Mouse (Mus musculus) hindlimb bud, embryonic 11.5 days (tissue): ENCODE measurements at regions not wholly inside any gene's neighbourhood (a gene's known extent, or its start where the extent isn't known, plus 50 kb on each side); places are given as distances from the start of the nearest gene placed in this dataset.

Experiments used
- DNase-seq: peaks from one replicate; pipeline ENCODE4 v3.0.0-alpha.2; 2012; ENCODE audit warnings: low read depth, low spot score; ENCODE audit errors: extremely low spot score

DNA sequence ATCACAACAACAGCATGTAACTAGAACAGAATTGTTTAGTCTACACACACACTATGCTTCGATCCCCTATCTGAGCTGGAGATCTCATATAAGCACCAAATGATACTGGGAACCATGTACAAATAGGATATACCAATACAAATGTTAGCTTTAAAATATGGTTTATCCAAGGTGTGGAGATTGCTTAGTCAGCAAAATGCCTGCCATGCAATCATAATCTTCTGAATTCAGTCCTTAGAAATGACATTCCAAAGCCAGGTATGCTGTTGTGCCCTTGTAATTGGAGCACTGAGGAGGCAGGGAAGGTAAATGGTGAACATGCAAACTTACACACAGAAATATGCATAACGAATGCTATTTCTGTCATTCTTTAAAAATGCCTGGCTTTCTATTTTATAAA, 54.0 kb upstream of the Thsd7b start:
- DNase-seq, result no peak

DNA sequence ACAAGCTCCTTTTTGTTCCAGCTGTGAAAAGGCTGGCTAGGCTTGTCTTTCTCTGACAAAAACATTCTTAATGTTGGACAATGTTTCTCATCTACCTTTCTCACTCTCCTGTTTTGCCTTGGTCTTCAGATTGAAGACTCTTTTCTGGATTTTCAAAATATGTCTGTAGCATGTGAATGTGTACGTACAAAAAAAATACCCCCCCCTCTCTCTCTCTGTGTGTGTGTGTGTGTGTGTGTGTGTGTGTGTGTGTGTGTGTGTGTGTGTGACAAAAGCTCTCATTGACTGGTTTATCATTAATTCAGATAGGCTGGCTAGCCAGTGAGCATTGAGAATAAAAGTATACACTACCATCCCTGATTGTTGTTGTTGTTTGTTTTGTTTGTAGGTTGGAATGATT, 64.3 kb upstream of the Thsd7b start:
- no peak for DNase-seq

DNA sequence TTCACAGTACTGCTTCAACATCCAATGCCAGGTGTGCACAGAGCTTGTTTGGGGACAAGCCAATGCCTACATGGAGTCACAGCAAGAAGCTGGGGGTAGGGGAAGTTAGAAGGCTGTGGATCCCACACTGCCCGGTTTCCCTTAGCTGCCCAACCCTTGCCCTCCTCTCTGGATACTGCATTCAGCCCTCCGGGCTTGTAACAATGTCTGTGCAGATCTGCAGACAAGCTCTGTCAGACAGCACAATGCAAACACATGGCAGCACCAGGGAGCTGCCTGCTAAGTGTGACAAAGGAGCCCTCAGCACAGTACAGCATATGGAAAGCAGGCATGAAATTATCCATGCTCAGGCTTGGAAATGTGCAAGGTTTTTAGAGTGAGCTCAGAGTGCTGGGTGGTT, 64.7 kb upstream of the Thsd7b start:
- DNase-seq, result no peak

DNA sequence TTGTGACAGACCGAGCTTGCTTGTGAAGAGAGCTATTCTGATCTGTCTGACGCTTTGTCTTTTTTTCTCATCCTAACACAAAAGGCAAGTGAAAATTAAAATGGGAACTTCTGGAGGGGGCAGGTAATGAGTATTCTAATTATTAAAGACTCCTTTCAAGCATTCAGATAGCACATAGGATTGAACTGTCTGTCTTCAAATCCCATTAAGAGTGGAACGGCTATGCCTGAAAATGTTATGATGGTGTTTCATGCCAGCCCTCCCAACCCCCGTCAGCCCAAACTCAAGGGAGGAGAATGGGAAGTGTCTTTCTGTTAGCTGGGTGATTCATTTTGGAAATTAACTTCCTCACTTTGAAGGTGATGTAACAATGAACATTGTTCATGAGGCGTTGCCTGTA, 65.4 kb upstream of the Thsd7b start:
- DNase-seq, result no peak

DNA sequence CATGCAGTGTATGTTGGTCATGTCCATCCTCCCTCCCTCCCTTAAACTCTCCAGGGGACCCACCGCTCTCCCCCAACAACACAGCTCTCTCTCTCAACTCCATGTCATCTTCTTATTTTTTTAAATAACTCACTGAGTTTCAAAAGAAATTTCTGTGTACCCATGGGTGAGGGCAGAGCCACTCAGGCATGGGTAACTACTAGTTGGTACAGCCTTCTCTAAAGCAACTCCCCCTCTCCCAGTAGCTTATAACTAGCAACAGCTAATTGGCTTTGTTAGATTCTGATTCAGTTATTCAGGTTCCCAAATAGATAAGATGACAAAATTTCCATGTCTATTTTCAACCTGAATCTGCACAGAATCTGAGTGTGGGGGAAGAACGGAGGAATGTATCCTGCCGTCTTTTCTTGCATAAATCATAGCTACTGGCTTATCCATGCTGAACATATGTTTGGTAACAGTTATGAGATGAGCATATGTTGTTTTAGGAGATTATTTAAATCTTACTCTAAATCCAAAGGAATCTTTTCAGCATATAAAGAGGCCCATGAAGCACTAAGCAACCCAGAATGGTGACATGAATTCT, 92.8 kb upstream of the Thsd7b start:
- DNase-seq, result no peak

DNA sequence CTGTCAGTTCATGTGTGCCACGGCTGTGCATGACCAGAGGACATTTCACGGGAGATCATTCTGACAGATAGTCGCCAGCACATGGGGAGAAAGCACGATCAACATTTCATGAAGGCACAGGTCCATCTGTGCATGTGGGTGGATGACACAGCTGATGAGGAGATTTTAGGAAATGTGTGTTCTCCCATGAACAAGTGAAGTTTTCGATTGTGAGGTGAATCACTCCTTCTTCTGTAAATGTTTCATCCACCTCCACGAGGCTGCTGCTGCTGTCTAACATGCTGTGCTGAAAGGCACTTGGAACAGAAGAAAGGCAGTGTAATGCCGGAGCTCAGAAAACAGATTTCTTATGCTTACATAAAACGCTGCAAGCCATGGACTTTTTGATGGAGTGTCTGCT, 103.2 kb upstream of the Thsd7b start:
- DNase-seq, result no peak

DNA sequence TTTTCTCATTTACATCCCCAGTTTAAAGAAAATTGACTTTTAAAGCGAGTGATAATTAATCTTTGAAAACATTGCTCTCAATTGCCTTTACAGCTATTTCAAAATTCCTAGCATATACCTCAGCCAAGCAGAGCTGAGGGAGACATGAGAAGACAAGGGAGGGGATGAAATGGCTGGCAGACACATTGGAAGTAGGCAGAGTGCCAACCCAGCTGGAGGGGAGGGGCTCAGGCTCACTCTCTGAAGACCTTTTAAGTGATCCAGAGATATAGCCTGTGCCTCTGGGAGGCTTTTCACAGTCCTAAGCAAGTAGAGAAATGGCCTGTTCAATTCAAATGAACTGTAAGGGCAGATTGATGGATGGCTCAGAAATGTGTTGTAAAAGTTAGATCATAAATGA, 122.5 kb upstream of the Thsd7b start:
- no peak for DNase-seq

DNA sequence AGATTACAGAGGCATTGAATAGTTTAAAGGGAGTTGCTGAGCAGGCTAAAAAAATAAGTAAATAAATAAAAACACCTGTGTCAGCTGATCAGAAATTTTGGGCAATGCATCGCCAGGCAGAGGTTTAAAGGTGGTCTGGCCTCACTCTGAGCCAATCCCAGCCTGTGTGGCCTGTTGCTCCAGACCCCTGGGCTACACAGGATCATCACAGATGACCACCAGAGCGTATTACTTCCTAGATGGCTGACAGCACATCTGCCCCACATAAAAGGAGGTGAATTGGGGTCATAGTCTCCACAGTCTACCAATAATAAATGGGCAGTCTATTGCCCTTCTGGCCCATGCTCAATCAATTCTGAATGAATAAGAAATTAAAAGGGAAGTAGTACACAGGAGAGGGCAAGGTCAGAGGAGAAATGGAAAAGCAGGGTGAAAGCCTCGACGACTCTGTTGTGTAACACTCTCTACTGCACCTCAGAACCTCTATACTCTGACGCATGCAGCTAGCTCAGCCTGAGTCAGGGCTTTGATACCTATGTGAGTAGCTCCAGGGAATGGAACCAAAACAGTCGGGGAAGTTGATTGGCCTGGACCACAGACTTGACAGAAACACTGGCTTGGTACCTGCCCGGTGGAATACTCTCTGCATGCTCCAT, 124.2 kb upstream of the Thsd7b start:
- DNase-seq, result no peak

DNA sequence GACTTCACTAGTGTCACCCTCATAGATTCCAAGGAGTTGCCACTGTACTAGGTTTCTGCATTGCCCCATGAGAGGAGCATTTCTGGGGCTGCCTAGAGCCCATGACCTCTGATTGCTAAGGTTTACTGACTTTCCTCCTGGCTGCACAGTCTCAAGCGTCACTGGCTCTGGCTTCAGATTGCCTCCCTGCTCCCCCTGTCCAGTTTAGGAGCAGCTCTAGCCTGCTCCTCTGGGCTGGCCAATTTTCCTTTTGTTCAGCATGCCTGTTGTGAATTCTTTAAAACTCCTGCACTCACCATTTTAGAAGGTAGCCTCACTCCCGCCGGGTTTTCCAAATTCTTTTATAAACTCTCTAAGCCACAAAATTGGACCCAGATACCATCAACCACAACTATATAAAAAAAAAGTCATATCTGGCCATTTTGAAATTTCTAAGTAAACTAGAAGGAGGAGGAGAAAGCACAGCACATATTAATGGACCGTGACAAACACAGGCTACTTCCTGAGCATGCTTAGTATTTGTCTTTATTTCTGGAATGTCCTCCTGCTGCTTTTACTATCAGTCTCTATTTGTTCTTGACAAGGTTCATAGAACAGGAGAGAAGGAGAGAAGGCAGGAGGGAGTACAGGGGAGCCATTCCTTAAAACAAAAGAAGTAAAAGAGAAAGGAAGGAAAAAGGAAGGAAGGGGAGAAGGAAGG, 126.6 kb upstream of the Thsd7b start:
- no peak for DNase-seq

DNA sequence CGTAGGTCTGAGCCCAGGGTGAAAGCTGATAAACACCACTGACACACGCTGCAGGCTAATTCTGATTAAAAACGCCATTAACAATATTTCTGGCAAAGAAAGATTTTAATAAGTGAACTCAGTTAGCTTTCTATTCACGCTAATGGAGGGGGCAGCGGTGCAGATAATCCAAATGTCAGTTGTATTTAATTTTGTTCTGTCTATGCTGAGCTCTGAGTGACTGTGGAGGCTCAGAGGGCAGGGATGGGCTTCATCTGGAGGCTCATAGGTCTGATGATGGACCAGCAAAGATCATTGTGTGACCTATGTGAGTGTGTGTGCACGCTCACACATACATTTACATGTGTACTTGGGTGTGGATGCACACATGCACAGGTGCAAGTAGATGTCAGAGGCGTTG, 134.3 kb upstream of the Thsd7b start:
- no peak for DNase-seq

DNA sequence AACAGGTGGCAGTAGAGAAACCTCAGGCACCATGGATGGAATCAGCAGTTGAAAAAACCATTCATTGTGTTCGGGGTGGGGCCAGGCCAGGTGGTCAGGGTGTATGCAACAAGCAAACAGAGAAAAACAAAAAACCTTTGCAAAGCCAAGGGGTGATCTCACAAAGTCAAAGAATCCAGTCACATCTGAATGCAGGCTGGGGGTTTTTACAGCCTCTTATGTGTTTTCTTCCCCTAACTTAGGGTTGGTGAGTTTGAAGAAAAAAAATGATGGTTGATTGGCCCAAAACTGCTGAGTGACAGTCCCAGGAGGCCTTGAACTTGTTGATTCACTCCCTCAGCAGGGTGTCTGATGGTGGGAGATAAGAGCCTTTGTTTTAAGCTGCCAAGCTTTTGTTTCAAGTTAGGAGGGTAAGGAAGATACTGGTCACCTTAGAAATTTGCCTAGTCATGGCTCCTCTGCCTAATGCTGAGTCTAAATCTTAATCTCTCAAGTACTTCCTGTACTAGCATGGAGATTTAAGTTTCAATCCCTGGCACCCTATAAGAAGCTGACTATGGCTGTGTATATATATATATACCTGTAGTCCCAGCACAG, 166.0 kb upstream of the Thsd7b start:
- DNase-seq, result no peak

DNA sequence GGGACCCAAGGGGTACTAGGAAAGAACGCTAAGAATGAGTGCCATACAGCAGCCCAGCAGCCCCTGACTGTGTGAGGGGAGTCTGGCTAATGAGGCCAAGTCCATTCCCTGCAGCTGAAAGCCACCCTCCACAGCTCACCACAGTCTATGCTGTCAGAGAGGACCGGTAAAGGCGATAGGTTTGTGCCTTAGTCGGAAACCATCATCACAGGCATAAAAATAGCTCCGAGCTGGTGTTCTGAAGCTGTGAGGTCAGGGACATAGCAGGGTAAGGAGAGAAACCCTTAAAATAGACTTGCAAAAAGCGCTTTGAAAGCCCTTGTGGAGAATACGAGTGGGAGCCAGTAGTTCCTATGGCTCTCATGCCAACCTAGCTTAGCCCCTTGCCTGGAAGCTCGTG, 172.1 kb upstream of the Thsd7b start:
- DNase-seq, result no peak

DNA sequence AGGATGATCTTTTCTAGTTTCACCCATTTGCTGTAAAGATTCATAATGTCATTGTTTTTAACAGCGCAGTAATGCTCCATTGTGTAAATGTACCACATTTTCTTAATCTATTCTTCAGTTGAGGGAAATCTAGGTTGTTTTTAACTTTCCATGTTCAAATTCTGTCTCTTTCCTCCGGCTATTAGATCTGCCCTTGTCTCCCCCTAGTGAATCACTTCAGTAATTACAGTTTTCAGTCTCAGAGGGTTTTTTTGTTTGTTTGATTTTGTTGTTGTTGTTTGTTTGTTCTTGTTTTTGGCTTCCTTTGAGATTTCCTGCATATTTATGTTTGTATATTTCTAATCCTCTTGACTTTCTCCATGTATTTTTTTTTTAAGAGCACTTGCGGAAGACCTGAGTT, 194.8 kb upstream of the Thsd7b start:
- DNase-seq, result no peak

DNA sequence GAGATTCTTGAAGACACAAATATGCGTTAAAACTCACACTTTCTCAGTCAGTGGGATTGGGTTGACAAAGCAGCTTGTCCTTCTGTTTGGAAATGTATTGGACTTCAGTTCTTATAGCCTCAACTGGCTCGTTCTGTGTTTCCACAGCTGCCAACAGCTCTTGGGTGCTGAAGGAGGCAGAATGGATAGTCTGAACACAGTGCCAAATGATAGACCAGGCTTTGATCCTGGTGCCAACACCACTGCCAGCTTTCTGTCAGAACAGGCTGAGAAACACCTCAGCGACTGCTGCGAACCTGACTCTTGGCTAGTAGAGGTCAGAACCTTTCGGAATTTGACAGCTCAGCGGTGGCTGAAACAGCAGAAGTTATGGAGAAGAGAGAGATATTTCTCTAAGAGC, 215.9 kb upstream of the Thsd7b start:
- no peak for DNase-seq

DNA sequence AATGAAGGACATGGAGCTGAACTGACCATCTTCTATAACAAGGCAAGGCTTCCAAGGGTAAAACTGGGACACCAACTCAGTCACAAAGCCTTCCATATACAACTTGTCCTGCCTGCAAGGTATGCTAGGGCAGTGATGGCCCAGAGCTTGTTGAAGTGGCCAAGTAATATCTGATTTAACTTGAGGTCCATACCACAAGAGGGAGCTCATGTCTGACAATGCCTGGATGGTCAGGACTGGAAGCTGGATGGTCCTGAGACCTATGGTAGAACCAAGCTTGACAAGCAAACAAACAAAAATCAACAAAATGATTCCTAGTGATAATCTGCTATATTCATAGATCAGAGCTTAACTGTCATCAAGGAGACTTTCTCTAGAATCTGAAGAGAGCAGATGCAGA, 217.8 kb upstream of the Thsd7b start:
- DNase-seq, result no peak

DNA sequence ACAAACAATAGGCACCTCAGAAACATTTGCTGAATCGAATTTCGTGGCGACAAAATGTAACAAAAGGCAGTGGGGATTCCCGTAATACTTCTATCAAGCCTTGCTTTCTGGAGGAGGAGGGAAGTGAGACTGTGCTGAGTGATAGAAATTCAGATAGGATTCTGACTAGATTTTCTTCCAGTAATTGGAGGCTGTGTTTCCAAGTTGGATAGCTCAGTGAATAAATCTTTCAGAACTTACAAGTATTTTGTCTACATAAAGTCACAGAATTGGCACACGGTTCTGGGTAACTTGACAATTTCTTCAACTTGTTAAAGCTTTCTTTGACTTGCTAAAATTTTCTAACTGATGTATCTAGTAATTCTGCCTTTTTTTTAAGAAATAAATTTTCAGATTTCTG, 239.4 kb upstream of the Thsd7b start:
- no peak for DNase-seq

DNA sequence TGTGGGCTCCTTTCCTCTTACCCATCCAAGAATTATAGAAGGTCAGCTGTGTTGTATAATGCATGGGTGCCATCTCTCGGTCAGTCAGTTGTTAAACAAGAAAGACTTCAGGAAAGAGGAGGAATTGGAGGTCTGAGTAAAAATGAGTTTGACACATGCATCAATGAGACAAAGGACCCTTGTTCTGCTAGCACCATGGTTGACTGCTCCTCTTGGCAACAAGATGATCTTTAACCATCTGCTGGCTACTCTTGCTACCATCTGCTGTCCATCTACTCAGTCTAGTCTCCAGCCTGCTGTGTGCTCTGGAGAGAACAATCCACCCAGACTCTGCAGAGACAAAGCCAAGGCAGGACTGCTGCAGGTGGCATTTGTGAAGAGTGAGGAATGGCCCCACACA, 267.2 kb upstream of the Thsd7b start:
- no peak for DNase-seq

DNA sequence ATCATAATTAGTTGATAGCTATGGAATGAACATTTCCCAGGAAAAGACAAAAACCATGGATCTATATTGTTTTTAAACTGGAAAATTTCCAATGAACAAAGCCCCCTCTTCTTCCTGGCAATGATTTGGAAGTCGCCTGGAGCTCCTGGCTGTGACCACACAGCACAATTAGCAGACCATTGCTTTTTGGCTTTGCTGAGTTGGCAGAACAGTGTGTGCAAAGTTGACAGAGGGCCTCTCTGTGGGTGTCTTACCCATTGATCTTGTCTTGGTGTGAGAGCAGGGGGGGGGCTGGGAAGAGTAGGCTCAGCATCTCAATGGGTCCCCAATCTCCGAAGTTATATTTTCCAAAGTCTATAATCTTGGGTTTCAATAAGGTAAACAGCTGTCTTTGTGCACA, 270.8 kb upstream of the Thsd7b start:
- DNase-seq, result no peak

DNA sequence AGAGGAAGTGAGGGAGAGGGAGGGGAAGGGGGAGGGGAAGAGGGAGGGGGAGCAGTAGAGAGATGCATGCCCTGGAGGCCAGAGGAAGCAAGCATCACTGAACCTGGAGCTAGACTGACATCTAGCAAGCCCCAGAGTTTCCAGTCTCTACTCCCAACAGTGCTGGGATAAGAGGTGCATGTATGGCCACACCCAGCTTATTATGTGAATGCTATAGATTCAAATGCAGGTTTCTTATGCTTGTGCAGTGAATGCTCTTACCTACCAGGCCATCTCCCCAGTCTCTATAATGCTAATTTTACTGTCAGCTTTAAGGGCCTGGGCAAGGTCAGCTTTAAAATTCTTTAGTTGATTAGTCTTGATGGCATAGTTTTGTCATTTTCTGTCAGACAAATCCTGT, 271.3 kb upstream of the Thsd7b start:
- no peak for DNase-seq

DNA sequence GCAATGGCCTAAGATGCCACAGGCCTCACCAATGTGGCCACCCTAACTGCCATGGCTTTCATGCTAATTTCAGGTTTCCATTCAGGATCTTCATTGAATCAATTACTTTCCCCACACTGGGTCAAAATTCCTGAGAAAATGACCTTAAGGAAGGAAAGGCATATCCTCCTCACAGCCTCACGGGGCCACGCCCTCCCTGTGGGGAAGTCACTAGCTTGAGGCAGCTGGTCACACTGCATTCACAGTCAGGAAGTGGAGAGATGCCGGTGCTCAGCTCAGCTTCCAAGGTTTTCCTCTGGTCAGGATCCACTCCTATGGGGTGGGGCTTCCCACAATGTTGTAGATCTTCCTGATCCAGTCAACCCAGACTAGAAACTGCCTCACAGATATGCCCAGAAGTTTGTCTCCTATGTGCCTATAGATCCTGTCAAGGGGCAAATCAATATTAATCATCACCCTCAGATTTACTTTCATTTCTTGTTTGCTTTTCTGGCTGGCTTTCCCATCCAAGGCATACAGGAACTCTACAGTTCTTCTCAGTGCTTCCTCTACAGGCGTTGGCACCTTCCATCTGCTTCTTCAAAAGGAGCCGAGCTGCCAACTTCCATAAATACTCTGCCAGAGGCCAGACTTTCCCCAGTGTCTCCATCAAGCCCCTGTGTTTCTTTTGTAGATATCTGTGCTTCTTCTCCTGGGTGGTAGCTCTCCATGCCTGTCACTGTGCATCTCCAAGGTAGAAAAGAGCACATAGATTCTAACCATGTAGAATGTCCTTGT, 273.2 kb upstream of the Thsd7b start:
- no peak for DNase-seq

DNA sequence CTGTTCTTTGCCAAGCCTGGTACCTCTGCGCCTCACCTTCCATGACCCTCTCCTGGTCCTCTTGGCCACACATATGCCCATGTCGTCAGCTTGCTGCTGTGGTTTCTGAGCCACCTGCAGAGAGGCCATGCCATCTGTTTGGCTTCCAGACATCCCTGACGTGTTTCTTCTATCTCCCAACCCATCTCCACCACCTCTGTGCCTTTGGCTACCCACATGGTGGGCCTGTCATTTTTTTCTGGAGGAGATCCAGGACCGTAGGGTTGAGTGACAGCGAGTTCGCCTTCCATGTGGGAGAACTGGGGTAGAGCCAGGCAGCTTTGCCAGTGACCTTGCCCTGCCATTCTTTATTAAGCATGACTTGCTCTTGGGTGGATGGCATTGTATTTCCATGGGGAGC, 278.4 kb upstream of the Thsd7b start:
- no peak for DNase-seq

DNA sequence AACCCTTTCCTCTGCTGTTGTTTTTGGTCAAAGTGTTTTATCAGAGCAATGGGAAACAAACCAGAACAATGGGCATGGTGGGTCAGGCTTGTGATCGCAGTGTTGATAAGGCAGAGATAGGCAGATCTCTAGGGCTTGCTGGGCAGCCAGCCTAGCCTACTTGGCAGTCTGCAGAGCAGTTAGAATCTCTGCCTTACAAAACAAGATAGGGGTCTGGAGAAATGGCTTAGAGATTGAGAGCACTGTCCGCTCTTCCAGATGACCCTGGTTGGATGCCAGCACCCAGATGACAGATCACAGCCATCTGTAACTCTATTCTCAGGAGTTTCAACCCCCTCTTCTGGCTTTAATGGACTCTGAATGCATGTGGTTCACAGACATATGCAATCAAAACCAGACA, 289.7 kb upstream of the Thsd7b start:
- no peak for DNase-seq
